Mouse (Mus musculus) MEL (cell line): Measurements from ENCODE around the gene Efna2. TPM values are rescaled to one million over a fixed set of nuclear protein-coding genes. Genes with fewer than 3 reads are reported as not detected.

Source experiments
- DNase-seq: peaks from one replicate; pipeline ENCODE4 v3.0.0; 2011; ENCODE audit warnings: low read depth, low spot score
- H3K27ac ChIP-seq: 2 replicates; pipeline ENCODE4 v1.5.1; 2012; ENCODE audit warnings: low read depth, mild to moderate bottlenecking, control low read depth, low read length, moderate library complexity; ENCODE audit not compliant: control insufficient read depth
- H3K27me3 ChIP-seq, 2 experiments: fragments of 150-350 bp in 1 of 2; sonication (generic) in 1 of 2; 2 replicates each; pipeline ENCODE4 v1.6.1; 2012; ENCODE audit warnings: low read length in 2 of 2, mild to moderate bottlenecking in 2 of 2, improper control_type of control experiment in 1 of 2, moderate library complexity in 1 of 2; ENCODE audit not compliant: insufficient read depth in 2 of 2, control insufficient read depth in 1 of 2
- H3K36me3 ChIP-seq, 2 experiments: 2 replicates each; pipeline ENCODE4 v1.6.1; 2012 to 2014; ENCODE audit warnings: low read length in 2 of 2, improper control_type of control experiment in 1 of 2, inconsistent platforms in 1 of 2, mild to moderate bottlenecking in 1 of 2; ENCODE audit not compliant: insufficient read depth in 2 of 2, control insufficient read depth in 1 of 2
- H3K4me1 ChIP-seq, 2 experiments: fragments of 150-350 bp in 1 of 2; sonication (generic) in 1 of 2; 2 replicates each; pipeline ENCODE4 v1.6.1; 2012; ENCODE audit warnings: low read length in 2 of 2, improper control_type of control experiment in 1 of 2, mild to moderate bottlenecking in 1 of 2; ENCODE audit not compliant: insufficient read depth in 2 of 2, control insufficient read depth in 1 of 2
- H3K4me3 ChIP-seq, 2 experiments: fragments of 150-350 bp in 1 of 2; sonication (generic) in 1 of 2; 2 replicates each; pipeline ENCODE4 v1.5.1; 2012; ENCODE audit warnings: low read depth in 2 of 2, low read length in 2 of 2, mild to moderate bottlenecking in 2 of 2, moderate library complexity in 2 of 2, control low read depth in 1 of 2, improper control_type of control experiment in 1 of 2; ENCODE audit not compliant: control insufficient read depth in 1 of 2, insufficient read depth in 1 of 2
- H3K79me2 ChIP-seq: 2 replicates; pipeline ENCODE4 v1.6.1; 2012; ENCODE audit warnings: mild to moderate bottlenecking, low read length, moderate library complexity; ENCODE audit not compliant: control insufficient read depth, poor library complexity, insufficient read depth
- H3K9ac ChIP-seq: 2 replicates; pipeline ENCODE4 v1.6.1; 2012; ENCODE audit warnings: low read depth, mild to moderate bottlenecking, control low read depth, low read length, moderate library complexity; ENCODE audit not compliant: control insufficient read depth, poor library complexity, severe bottlenecking
- H3K9me3 ChIP-seq: fragments of 150-350 bp; sonication (generic); replicated peaks from 2 replicates; pipeline ENCODE4 v1.6.1; 2012; ENCODE audit warnings: mild to moderate bottlenecking, low read length, improper control_type of control experiment, moderate library complexity; ENCODE audit not compliant: insufficient read depth
- CTCF ChIP-seq, 3 experiments: IDR thresholded peaks in 2 of 3; conservative IDR thresholded peaks in 1 of 3; 2 replicates each; pipeline ENCODE4 v1.5.1; 2011 to 2012; ENCODE audit warnings: low read length in 3 of 3, low read depth in 2 of 3, mild to moderate bottlenecking in 2 of 3, improper control_type of control experiment in 1 of 3, inconsistent platforms in 1 of 3, mixed read lengths in 1 of 3, moderate library complexity in 1 of 3; ENCODE audit not compliant: control insufficient read depth in 1 of 3, insufficient read depth in 1 of 3, poor library complexity in 1 of 3, severe bottlenecking in 1 of 3
- JUND ChIP-seq: IDR thresholded peaks from 2 replicates; pipeline ENCODE4 v1.6.1; 2011; ENCODE audit warnings: low read depth, mild to moderate bottlenecking, improper control_type of control experiment, low read length
- MAZ ChIP-seq: IDR thresholded peaks from 2 replicates; pipeline ENCODE4 v1.6.1; 2012; ENCODE audit warnings: low read depth, mild to moderate bottlenecking, inconsistent platforms, low read length, improper control_type of control experiment
- NELFE ChIP-seq: IDR thresholded peaks from 2 replicates; pipeline ENCODE4 v1.6.1; 2011; ENCODE audit warnings: low read depth, low read length, improper control_type of control experiment
- POLR2AphosphoS5 ChIP-seq: IDR thresholded peaks from 2 replicates; pipeline ENCODE4 v1.6.1; 2012; ENCODE audit warnings: low read depth, borderline replicate concordance, mild to moderate bottlenecking, inconsistent platforms, low read length, moderate library complexity, mixed read lengths
- RAD21 ChIP-seq: IDR thresholded peaks from 2 replicates; pipeline ENCODE4 v1.6.1; 2011; ENCODE audit warnings: mild to moderate bottlenecking, low read depth, low read length, improper control_type of control experiment
- RCOR1 ChIP-seq: IDR thresholded peaks from 2 replicates; pipeline ENCODE4 v1.6.1; 2012; ENCODE audit warnings: low read depth, mild to moderate bottlenecking, inconsistent platforms, low read length, improper control_type of control experiment
- SMC3 ChIP-seq: IDR thresholded peaks from 2 replicates; pipeline ENCODE4 v1.6.1; 2011; ENCODE audit warnings: low read depth, low read length, improper control_type of control experiment
- TAL1 ChIP-seq: IDR thresholded peaks from 2 replicates; pipeline ENCODE4 v1.6.1; 2012; ENCODE audit warnings: mild to moderate bottlenecking, inconsistent platforms, low read length, moderate library complexity, mixed read lengths
- TCF12 ChIP-seq: IDR thresholded peaks from 2 replicates; pipeline ENCODE4 v1.6.1; 2014; ENCODE audit warnings: low read depth, mild to moderate bottlenecking, inconsistent platforms, low read length, improper control_type of control experiment, moderate library complexity
- polyA plus RNA-seq, 2 experiments: library from polyadenylated mRNA; stranded (reverse) in 1 of 2; unstranded in 1 of 2; fragments of >175 nt in 1 of 2; fragments of >200 nt in 1 of 2; gene quantifications; 2 replicates each; pipeline versions ENCODE4 v1.2.1 to v1.2.4; 2012; ENCODE audit warnings: low replicate concordance in 2 of 2, low read depth in 1 of 2; ENCODE audit not compliant: insufficient read length in 2 of 2, insufficient read depth in 1 of 2, missing spikeins in 1 of 2
- total RNA-seq: library from RNA; depleted of rRNA; stranded (reverse); fragments of 300-350 nt; gene quantifications from 2 replicates; pipeline ENCODE4 v1.2.3, GENCODE M21; 2012

The Efna2 gene
- total and polyA plus RNA-seq, 3 experiments = 0.12 to 2.8 TPM; not detected in 1

GRCm38 (mm10) chr10:80130403-80131031, 48.8 kb upstream of the Efna2 start:
- H3K4me3 ChIP-seq = no peak overlapping the region
- no peak overlapping the region for H3K27ac ChIP-seq
- no peak for TF ChIP-seq JUND
- TF ChIP-seq TCF12 = no peak
- TF ChIP-seq MAZ = no peak
- no peaks in the 10 kb centered on the region; the same call in 1 of the 2 replicates for H3K79me2 ChIP-seq
- no peaks in the 10 kb centered on the region for H3K9me3 ChIP-seq
- DNase-seq = no peak
- no peak overlapping the region for H3K9ac ChIP-seq
- no peaks in the 10 kb centered on the region for H3K27me3 ChIP-seq
- H3K36me3 ChIP-seq = no peaks in the 10 kb centered on the region; a peak in 1 of 4 replicates
- no peaks in the 10 kb centered on the region for H3K4me1 ChIP-seq

DNA sequence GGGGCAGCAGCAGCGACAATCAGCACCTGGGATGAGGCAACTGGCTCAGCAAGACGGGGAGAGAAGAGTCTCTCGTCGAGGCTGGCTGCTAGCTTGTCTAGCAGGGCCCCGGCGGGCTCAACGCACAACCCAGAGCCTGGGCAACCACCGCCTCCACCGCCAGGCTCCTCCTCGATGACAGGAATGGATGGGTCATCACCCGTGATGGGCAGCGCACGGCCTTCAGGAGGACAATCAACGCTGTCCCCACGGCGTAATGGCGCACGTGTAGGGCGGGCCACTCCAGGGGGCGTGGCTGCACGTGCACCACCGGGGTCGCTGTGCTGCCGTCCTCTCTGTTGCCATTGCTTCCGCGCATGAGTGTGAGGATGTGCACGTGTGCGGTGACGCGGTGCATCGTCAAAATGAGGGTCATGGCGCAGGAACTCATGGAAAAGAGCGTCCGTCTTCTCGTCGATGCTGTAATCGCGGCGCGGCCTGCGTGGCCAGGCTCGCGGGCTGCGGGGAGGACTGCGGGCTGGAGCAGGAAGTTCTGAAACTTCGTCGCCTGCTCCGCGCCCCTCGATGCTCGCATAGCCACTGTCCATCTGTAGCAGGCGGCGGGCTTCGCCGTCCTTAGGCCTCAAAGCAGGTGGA, 47.8 kb upstream of the Efna2 start:
- no peaks in the 10 kb centered on the region for H3K36me3 ChIP-seq
- H3K9me3 ChIP-seq = no peaks in the 10 kb centered on the region
- no peak for DNase-seq
- no peak overlapping the region for H3K27ac ChIP-seq
- H3K9ac ChIP-seq = no peak overlapping the region
- peak; percentile 19; the same call in 1 of the 2 replicates for TF ChIP-seq POLR2AphosphoS5
- TF ChIP-seq JUND = no peak
- no peaks in the 10 kb centered on the region for H3K79me2 ChIP-seq
- no peak overlapping the region for H3K4me3 ChIP-seq
- H3K4me1 ChIP-seq = no peaks in the 10 kb centered on the region
- no peaks in the 10 kb centered on the region for H3K27me3 ChIP-seq

- H3K36me3 ChIP-seq = no peaks in the 10 kb centered on the region
Observed at GRCm38 (mm10) chr10:80131952-80132350, 47.3 kb upstream of the Efna2 start.

GRCm38 (mm10) chr10:80133226-80133849, 45.9 kb upstream of the Efna2 start:
- H3K9me3 ChIP-seq = no peaks in the 10 kb centered on the region
- no peak for TF ChIP-seq NELFE
- TF ChIP-seq MAZ = peak; percentile 33; the same call in 1 of the 2 replicates
- TF ChIP-seq SMC3 = no peak; the same call in 1 of the 2 replicates
- TF ChIP-seq CTCF (IDR thresholded peaks at IDR 0.05 in 2 of 3, conservative IDR thresholded peaks at IDR 0.05 in 1 of 3; ENCODE audit: control insufficient read depth in 1 of 3, insufficient read depth in 1 of 3, low read depth in 2 of 3, low read length in 3 of 3, poor library complexity in 1 of 3, severe bottlenecking in 1 of 3) = peak in 2 of 3 experiments; percentile 9 to 25; a peak in 2 of 6 replicates
- no peak for TF ChIP-seq TAL1
- peaks cover 0 to 3% of the 10 kb centered on the region in 2 experiments; a peak in 1 of 4 replicates for H3K4me1 ChIP-seq
- H3K36me3 ChIP-seq = peaks cover 0 to 3% of the 10 kb centered on the region in 2 experiments; a peak in 2 of 4 replicates
- DNase-seq = no peak
- H3K9ac ChIP-seq = no peak overlapping the region
- H3K4me3 ChIP-seq = no peak overlapping the region
- no peak overlapping the region for H3K27ac ChIP-seq
- H3K79me2 ChIP-seq = peaks cover 1% of the 10 kb centered on the region; the same call in 1 of the 2 replicates
- H3K27me3 ChIP-seq = no peaks in the 10 kb centered on the region

More at GRCm38 (mm10) chr10:80131952-80132350, 47.3 kb upstream of the Efna2 start:
- TF ChIP-seq TCF12 (no peak), RCOR1 (no peak), RAD21 (no peak)
- Histone ChIP-seq H3K4me1 (no peaks in the 10 kb centered on the region), H3K4me3 (no peak overlapping the region), H3K27me3 (no peaks in the 10 kb centered on the region), H3K9ac (no peak overlapping the region), H3K79me2 (no peaks in the 10 kb centered on the region), H3K27ac (no peak overlapping the region), H3K9me3 (no peaks in the 10 kb centered on the region)
- no peak for DNase-seq
